Mouse (Mus musculus) retina, embryonic 14.5 days (tissue): Measurements from ENCODE around the gene Fam172a.
A peak's percentile ranks its signal among the peaks of the same experiment; 100 is the strongest.
"Not testable (repeated sequence)": the region's sequence is repeated elsewhere in the genome, so short reads cannot be mapped to it uniquely, and the experiment has no call there.

Source experiments
- DNase-seq: peaks from one replicate; pipeline ENCODE4 v3.0.0-alpha.2; 2015; ENCODE audit warnings: low spot score

The Fam172a gene

DNA sequence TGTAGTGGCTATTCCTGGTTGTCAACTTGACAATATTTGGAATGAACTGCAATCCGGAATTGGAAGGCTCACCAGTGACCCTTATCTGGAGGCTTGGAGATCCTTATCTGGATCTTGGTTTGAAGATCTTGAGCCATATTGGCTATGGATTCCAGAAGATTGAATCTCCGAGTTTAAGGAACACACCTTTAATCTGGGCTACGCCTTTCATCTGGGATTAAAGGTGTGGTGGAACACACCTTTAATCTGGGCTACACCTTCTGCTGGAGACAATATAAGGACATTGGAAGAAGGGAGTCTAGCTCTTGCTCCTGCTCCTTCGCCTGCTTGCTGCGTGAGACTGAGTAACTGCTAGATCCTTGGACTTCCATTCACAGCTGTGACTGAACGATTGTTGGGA lies at the start of gene Fam172a:
Gene Fam172a (plus strand): TSS at position 301 of the 400 bp plus-strand sequence.
- not testable (repeated sequence) for DNase-seq

DNA sequence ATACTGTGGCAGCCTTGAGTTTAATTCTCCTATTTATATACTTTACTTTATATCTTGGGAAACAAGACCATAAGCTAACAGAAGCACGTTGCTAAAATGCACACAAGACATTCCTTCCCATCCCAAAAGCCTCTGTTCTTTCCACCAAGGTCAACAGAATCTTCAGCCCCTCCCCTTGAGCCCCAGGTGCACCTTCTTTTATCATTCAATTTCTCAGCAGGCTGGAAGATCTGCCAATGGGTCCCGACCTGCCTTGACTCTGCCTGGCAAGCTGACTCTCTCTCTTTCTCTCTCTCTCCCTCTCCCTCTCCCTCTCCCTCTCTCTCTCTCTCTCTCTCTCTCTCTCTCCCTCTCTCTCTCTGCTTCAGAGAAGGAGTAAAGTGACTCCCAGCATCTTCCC lies 13.2 kb upstream of the Fam172a start:
- no peak for DNase-seq

DNA sequence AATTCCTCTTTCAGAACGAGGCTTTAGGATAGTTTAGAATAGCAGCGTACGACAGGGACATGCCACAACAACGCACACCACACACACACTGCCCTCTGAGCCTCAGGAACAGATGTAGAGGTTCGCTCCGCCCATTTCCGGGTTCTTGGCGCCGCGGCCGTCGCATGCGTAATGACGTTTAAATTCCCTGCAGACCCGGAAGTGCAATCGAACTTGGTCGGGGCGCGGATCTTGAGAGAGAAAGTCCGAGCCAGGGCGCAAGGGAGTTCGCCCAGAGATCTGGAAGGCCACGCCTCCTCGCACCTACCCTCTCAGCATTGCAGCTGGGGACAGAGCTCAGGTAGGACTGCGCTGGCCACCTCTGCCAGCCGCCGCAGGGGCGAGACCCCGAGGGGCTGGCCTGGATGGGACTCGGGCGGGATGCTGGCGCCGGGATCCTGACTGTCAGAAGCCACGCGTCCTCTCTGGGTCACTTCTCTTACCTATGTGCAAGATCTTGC lies 6.7 kb downstream of the Fam172a start:
- peak; percentile 97 for DNase-seq

DNA sequence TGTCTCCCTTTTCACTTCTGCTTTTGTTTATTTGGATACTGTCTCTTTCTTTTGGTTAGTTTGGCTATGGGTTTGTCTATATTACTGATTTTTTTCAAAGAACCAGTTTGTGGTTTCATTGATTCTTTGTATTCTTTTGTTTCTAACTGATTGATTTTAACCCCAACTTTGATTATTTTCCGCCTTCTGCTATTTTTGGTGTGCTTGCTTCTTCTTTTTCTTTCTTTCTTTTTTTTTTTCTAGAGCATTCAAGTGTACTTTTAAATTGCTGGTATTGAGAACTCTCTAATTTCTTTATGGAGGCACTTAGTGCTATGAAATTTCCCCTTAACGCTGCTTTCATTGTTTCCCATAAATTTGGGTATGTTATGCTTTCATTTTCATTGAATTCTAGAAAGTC lies 15.7 kb downstream of the Fam172a start:
- no peak for DNase-seq

DNA sequence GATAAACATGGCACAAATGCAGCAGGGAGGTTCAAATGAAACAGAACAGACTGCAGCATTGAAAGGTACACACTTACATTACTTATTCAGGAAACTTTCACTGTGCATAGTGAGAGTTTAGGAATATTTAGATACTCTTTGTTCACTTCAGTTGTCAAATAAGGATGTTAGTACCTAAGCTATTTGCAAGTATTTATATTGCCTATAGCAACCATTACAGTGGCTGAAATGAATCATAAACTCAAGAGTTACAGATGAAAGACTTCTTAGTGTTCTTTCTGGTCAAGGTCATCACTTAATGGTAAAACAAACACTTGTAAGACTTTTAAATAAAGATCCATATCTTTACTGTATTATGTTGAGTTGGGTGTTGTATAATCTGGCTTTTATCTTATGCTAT lies 41.0 kb downstream of the Fam172a start:
- DNase-seq: no peak

DNA sequence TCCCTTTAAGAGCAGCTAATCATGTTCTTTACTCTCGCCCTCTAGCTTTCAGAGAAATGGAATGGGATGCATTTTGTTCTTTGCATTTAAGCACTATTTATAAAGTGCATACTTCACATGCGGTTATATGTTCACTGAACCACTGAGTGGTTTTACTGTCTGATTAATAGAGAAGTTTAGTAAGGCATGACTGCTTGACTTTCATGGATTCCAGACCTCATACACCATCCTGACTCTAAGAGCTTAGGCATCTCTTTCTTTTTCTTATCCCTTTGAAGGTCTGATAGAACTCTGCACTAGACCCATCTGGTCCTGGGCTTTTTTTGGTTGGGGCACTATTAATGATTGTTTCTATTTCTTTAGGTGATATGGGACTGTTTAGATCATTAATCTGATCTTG lies 75.8 kb downstream of the Fam172a start:
- no peak for DNase-seq

DNA sequence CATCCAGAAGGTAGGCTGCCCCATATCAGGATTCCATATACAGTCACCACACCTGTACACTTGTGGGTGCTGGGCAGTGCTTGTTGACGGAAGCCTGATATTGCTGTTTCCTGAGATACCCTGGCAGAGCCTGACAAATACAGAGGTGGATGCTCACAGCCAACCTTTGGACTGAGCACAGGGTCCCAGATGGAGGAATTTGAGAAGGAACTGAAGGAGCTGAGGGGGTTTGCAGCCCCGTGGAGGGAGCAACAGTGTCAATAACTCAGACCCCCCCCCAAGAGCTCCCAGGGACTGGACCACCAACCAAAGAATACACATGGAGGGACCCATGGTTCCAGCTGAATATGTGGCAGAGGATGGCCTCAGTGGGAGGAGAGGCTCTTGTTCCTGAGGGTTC lies 105.5 kb downstream of the Fam172a start:
- DNase-seq: not testable (repeated sequence)

DNA sequence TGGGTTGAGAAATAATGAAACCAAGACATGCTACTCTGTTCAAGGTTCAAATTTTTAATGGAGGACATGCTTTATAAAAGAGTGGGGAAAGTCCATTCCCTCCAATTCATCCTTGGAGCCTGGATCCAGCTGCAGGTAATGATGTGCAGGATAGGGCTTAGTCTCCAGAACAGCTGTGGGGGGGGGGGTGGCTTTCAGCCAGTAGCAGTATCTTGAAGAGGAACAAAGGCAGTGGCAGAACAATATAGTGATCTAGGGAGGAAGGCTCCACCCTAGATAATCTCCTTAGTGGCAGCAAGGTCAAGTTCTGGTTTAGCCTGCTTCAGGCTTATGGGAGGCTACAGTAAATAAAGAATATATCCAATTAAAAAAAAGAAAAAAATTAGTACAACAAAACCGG lies 108.6 kb downstream of the Fam172a start:
- no peak for DNase-seq

DNA sequence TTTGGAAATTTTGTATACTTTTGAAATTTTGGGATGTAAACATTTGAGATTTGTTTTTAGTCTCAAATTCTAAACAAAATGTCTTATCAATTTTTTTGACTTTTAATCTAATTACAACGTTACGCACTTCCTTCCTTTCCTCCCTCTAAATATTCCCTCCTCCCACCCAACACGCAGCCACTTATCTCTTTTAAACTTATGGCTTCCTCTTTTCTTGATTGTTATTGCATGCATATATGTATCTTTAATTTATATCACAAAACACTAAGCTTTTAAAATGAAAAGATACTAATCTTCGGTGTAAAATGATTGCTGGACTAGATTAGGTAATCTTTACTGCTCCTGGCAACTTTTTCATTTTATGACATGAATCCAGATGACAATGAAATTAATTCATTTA lies 124.3 kb downstream of the Fam172a start:
- DNase-seq: no peak

DNA sequence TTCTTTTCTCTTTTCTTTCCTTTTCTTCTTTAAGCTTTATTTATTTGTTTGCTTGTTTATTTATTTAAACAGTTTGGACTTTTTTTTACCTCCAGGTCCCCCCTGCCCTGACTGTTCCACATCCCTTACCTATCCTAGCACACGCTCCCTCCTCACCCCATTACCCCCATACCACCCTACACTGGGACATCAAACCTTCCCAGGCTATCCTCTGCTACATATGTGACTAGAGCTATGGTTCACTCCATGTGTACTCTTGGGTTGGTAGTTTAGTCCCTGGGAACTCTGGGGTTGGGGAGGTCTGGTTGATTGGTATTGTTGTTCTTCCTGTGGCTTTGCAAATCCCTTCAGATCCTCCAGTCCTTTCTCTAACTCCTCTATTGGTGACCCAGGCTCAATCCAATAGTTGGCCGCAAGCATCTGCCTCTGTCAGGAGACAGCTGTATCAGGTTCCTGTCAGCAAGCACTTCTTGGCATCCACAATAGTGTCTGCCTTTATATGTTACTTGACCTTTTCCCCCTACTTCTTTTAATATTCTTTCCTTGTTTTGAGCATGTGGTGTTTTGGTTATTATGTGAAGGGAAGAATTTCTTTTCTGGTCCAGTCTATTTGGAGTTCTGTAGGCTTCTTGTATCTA lies 141.3 kb downstream of the Fam172a start:
- DNase-seq: no peak

DNA sequence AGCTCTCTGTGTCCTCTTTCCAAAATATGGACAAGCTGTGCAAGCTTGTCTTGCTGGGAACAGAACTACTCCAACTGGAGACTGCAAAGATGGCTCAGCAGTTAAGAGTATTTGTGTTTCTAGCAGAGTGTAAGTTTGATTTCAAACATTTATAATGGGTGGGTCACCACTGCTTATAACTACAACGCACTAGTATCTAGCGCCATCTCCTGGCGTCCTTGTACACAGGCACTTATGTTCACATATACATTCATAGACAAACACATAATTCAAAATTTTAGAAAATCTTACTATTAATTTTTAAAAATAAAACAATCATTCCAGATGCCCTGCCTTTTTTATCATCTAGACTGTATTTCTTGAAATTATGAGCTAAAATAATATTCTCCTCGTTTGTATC lies 147.0 kb downstream of the Fam172a start:
- DNase-seq: peak; percentile 17

DNA sequence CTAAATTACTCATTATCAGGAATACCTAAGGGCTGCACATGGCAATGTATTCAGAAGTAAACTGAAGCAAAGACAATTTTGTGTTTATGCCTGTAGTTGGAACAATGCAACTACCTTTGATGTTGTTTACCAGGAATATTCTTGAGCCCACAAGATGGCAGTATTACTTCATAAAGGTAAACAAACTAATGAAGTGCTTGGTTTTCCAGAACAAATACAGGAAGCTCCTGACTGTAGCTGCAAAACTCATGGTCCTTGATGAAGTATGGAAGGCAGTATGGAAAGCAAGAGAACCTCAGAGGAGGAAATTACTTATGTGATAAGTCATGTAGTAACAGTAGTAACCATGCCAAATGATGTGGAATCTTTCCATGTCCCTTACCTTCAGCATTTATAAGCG lies 163.0 kb downstream of the Fam172a start:
- DNase-seq: peak; percentile 63

DNA sequence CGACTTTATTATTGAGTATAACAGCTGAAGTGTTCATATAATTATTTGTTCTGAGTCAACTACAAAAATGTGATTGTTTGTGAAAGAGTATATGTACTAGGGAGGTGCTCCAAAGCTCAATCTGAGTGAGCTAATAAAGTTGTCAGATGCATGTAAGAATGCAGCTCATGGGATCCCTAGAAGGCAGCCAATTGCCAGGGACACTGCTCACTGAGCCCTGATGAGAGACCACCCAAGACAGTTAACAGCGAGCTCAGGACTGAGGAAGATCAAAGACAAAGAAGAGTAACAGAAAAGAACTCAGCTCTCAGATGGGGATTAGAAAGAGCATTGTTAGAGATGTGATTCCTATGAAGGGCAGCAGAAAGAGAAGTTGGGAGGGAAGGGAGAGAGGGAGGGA lies 166.5 kb downstream of the Fam172a start:
- peak; percentile 54 for DNase-seq

DNA sequence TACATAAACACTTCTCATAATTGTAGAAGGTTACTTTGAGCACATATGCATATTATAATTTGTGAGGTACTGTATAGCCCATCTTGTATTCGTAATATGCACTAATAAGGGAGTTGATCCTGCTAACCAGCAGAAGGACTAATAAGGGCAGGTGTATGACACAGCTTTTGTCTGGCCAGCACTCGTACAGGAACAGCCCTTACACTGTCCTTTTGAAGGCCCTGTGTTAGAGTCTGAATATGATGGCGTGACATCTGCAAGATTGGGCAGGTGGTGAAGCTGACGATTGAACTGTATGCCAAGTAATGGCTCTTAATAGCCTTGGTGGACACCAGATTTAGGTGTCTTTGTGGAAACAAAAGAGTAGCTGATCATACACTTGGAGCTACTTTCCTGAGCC lies 176.3 kb downstream of the Fam172a start:
- no peak for DNase-seq

DNA sequence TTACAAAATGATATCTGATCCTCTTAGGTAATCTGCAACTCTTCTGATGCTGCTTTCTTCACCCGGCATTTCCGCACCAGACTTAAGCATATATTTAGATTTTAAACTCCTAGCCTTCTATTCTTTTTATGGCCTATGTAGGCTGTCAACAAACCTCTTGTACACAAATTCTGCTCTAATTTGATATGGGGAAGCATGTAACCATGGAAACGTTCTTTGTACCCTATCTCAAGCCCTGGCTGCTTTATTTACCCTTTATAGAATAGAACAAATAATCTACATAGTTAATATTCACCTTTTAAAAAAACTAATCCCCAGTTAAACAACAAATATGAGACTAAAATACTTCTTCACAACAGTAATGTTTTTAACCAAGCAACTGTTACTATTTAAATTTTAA lies 176.7 kb downstream of the Fam172a start:
- no peak for DNase-seq

DNA sequence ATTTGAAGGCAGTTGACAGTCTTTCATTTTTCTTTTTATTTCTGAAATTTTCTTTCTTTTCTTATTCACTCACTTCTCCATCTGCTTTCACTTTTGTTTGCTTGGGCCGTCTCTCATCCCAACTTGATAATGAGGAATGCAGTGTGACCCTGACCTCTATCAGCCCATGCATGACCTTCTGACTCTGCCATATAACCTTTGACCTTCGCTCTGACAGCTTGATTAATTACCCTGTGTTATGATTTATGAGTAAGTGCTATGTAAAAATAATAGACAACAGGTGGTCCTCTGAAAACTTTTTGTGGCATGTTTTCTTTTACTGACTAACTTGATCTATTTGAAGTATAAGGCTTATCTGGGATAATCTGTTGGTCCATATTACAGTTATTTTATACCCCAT lies 195.8 kb downstream of the Fam172a start:
- DNase-seq: no peak

DNA sequence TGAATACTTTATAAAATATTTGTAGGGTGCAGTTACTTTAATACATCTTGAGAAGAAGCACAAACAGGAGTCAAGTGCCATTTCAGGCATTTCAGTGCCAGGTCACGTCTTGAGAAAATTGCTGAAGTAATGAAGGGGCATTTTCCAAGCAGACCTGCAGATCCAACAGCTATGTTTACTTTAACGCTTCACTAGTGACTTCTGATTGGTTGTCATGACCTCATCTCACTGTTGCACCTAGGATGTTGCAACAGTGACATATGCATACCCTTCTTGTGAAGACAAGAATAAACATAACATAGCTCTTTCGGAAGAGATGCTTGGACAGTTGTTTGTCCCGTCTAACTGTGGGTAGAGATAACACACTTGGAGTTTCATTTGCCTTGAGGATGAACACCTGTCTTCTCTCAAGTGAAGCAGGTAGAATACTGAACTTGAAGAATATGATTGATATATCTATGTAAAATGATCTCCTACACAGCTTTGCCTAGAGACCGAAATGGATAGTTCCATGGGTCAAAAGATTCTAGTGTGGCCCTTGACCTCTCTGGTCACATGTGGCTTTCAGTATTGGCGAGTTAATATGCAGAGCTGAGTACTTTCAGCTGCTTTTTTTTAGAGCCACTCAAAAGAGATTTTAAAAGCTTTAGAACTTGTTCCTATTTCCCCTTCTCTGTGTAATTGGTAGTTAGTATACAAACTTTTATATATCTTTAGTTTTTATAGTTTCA lies 196.4 kb downstream of the Fam172a start:
- no peak for DNase-seq

DNA sequence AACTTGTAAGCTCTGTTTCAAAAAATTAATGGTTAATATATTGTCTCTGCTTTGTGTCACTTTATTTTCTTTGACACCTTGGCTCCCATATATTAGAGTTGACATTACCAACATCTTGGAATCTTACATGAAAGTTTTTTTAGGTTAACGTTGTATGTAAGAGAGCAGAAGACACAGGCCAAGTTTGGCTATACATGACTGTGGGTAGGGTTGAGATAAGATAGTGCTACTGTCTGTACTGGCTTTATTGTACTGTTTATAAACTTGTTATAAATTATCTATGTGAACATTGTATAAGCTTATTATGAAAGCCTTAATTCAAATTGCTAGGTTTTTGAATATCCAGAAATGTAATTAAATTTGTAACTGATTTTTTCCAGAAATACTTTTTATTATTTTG lies 197.9 kb downstream of the Fam172a start:
- no peak for DNase-seq

DNA sequence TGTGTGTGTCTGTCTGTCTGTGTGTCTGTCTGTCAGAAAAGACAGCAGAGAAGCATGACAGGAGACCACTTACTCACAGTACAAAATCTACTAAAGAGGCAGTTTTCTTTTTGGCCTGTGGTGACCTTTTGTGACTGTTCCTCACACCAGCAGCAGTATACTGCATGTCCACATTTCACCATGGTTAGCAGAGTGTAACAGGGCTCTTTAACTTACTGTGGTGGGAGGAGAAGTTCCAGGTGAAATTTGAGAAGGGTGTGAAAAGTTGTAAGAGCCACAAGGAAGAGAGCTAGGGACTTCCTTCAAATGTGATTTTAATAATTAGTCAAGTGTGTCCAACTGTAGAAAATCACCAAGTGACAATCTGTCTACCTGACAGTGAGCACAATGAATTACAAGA lies 199.0 kb downstream of the Fam172a start:
- no peak for DNase-seq

DNA sequence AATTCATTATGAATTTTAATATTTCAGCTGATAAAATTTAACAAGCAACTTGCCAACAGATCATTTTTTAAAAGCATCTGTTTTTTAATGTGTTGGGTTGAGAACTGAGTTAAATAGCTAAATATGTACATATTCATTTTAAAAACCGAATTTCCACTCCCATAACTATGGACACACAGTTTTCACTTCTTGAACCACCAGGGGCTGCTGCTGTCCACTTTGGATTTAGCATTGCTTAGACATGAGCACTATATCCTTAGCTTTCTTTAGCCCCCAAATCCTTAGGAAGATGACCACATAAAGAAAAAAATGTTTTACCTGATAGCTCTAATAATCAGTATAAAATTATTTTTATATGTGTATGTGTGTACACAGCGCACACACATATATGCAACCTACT lies 207.4 kb downstream of the Fam172a start:
- no peak for DNase-seq

DNA sequence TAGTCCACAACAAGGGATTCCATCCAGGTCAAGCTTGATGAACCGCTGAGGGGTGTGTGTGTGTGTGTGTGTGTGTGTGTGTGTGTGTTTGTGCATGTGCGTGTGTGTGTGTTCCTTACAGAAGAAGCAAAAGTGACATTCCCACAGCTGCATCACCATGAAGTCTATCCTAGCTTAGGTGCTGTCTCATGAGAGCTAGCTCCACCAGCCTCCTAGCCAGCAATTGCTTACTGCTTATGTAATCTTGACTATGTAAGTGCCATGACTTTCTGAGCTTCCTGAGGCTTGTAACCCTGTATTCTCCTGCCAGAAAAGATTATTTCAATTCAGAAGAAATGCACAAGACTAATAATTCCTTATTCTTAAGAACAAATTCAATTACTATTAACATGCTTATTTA lies 221.0 kb downstream of the Fam172a start:
- DNase-seq: no peak

DNA sequence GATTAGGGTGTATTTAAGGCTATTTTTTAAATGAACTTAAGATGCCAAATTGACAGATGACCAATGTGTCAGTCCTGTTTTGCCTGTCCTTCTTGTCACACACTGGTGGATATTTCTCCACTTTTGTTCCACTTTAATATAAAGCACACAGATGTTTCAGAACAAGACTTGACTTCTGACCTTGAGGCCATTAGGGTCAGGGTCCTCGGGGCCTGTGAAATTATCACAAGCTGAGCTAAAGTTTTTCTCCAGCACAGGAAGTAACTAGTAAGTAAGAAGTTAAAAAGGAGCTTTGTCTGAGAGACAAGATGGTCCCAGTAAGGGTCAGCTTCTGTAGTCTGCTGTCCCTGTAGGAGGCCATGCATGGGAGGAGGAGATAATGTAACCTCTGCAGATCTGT lies 255.8 kb downstream of the Fam172a start:
- no peak for DNase-seq

DNA sequence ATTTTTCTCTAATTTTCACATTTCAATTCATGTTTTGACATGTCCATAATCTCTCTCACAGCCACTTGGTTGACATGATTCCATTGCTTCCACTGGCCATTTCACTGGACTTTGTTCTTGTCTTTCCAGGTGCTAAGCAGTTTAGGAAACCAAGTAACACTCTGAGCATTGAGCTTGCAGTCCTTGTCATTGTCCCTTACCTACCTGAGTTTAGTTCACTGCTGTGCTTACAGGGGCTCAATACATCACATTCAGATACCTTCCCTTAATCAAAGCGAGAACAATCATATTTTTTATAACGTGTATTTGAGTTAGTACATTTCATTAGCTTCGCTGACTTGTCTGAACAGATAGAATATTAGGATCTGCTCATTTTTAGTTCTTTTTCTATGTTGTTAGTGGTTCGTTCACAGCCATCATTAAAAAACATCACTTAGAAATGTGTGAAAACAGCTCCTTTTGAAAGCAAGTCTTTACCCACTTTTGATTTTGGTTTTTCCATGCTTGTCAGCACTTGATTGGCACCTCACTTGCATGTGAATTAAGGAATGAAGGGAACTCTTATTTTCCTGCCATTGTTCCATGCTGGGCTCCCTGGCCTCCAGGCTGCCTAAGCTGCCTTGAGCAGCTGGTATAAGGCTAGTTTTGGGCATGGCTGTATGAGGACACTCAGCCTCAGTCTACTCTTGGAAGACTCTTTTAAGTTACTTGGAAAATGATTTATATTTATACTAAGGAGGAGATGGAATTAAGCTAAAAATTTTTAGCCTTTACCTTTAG lies 257.9 kb downstream of the Fam172a start:
- DNase-seq: no peak
